Mouse (Mus musculus) myocyte (in vitro differentiated cells): ENCODE results near the gene Ddr2.

Experiments
- CEBPB ChIP-seq: IDR thresholded peaks from 2 replicates; pipeline ENCODE4 v1.6.1; 2011; ENCODE audit warnings: mild to moderate bottlenecking, moderate library complexity; ENCODE audit not compliant: poor library complexity, insufficient read depth, severe bottlenecking
- MAX ChIP-seq: IDR thresholded peaks from one replicate; pipeline ENCODE4 v1.6.1; 2011; ENCODE audit warnings: low read depth, mild to moderate bottlenecking, control low read depth
- MYOG ChIP-seq, 3 experiments: IDR thresholded peaks; one replicate each; pipeline ENCODE4 v1.6.1; 2011; ENCODE audit warnings: control low read depth in 2 of 3, low read depth in 2 of 3, mild to moderate bottlenecking in 2 of 3; ENCODE audit not compliant: insufficient read length in 2 of 3, control insufficient read depth in 1 of 3, insufficient read depth in 1 of 3
- POLR2A ChIP-seq: IDR thresholded peaks from one replicate; pipeline ENCODE4 v1.6.1; 2011; ENCODE audit warnings: low read depth, mild to moderate bottlenecking, control low read depth, moderate library complexity; ENCODE audit not compliant: insufficient read length
- POLR2AphosphoS2 ChIP-seq: IDR thresholded peaks from one replicate; pipeline ENCODE4 v1.6.1; 2011; ENCODE audit warnings: low read depth, control low read depth; ENCODE audit not compliant: insufficient read length
- SRF ChIP-seq: IDR thresholded peaks from one replicate; pipeline ENCODE4 v1.6.1; 2011; ENCODE audit warnings: low read depth; ENCODE audit not compliant: control insufficient read depth, insufficient read length

DNA sequence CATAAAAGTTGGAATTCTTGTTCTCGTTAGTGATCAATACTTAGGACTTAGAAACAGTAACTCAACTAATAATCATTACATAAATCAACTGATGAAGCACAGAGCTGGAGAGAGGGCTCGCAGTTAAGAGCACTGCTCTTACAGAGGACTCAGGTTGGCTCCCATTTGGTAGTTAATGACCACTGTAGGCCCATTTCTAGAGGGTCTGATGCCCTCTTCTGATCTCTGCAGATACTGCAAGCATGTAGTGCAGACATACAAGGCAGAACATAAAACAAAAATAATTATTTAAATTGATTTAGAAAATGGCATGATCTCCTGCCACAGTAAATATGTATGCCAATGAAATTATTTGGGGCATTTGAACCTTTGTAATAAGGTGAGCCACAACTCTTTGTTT lies 49.1 kb upstream of the Ddr2 start:
- TF ChIP-seq POLR2A (no peak), POLR2AphosphoS2 (no peak), SRF (no peak), MYOG (IDR thresholded peaks at IDR 0.05; ENCODE audit: control insufficient read depth in 1 of 3, insufficient read depth in 1 of 3, insufficient read length in 2 of 3, low read depth in 2 of 3) (no peak), CEBPB (no peak), MAX (no peak)
